Mouse (Mus musculus) A20 (cell line): ENCODE results near the gene Fam129a.
"Not testable (repeated sequence)": the region's sequence is repeated elsewhere in the genome, so short reads cannot be mapped to it uniquely, and the experiment has no call there.

Source experiments
- DNase-seq: peaks from one replicate; pipeline ENCODE4 v3.0.0-alpha.2; 2011; ENCODE audit warnings: low read depth, low spot score

Fam129a gene

DNA sequence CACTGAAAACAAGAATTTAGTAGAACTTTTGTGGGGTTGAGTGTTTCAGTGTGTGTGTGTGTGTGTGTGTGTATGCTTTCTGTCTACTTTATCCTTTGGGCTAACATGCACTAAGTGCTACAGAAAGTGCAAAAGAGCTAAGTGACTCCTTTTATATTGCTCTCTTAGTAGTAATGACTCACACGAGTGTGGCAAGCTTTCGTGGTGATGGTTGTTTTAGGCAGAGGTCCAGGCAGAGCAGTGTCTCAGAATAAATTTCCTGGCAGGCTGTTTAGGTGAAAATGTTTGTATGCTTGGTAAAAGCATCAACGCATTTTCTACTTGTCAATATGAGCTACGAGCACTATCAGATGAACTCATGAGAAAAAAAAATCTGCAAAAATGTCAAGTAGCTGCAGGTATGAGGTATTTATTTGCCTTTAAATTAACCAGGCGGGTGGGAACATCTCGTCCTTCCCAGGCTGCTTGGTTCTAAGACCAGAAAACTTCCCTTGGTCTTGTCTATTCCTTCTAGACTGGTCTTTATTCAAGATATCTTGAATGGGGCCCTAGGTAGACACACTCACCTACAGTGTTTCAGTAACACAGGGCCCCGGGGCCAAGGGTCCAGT, 119.7 kb downstream of the Fam129a start:
- DNase-seq, result no peak

GRCm38 (mm10) chr1:151692867-151693266, 121.9 kb downstream of the Fam129a start:
- not testable (repeated sequence) for DNase-seq

DNA sequence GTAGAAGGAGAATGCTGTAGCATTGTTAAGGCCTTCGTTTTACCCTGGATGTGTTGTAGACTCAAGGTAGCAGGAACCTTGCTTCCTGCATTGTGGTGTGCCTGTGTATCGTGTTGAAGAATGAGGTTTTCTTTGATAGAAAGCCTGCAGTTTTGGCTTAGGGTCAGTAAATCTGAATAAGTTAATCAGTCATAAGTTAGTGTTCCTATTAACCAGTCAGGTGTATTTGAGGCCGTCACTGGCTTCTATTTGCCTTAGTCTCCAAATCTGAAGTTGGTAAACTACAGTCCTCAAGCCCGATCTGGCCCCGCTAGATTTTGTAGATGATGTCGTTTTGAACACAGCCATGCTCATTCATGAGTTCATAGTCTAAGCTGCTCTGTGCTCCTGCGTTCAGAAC, 125.8 kb downstream of the Fam129a start:
- DNase-seq, result no peak

DNA sequence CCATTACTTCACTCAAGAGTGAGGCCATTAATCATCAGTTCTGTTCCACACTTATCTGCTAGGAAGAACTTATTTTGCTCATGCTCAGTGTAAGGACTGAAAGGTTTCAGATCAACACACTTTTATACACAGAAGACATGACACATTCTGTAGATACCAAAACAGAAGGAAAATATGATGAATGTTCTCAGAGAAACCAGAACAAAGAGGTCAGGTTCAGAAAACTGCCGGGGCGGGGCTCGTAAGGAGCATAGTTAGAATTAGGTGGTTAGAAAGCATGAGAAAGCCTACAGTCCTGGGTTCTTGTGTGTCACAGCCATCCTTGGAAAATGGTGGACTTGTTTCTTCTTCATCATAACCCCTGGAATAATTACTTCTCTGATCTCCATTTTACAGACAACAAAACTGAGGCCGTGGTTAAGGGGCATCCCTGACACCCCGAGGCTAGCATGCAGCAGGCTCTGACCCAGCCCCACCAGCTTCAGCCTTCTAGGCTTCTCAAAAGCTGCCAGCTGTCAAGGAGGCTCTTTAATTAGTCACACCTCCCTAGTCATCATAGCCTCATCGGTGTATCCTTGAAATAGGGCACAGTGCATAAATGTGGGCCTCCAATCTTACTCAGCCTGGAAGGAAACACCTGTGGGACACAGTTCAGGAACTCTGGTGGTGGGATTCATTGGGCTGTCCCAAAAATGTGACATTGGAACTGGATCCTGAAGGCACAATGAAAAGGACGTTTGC, 127.1 kb downstream of the Fam129a start:
- no peak for DNase-seq

DNA sequence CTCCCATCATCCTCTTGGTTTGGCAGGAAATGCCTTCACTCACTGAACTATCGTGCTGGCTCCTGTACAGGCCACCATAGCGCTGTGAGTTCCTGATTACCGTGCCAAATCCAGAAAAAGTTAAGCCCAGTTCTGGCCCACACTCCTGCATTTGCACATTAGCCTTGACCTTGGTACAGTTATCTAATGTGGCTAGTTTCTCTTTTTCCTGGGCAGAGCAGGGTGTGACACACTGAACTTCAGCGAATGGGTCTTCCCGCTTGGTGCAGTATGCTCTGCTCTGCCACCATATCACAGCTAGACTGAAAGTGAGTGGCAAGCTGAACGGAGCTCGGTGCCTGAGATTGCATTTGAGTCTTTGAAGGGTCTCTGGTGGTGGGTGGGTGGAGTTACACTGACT, 128.4 kb downstream of the Fam129a start:
- no peak for DNase-seq

DNA sequence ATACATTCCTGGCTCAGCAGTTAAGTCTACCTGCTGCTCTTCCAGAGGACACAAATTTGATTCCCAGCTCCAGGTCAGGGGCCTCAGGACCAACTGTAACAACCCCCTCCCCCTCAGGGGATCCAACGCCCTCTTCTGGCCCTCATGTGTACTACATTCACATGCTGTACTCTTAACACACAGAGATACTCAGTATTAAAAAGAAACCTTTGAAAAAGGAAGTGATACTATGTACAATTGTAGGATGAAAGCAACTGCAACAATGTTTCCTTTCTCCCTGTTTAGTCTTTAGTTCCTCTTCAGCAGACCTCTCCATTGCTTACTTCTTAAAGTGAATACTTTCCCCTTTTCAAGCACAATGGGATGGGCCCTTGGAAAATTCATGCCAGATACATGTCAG, 131.8 kb downstream of the Fam129a start:
- peak; percentile 71 for DNase-seq

- DNase-seq, result peak; percentile 79
These were observed 134.9 kb downstream of the Fam129a start for GRCm38 (mm10) chr1:151705723-151706396.

- no peak for DNase-seq
These were observed 135.4 kb downstream of the Fam129a start for GRCm38 (mm10) chr1:151706397-151706752.

DNA sequence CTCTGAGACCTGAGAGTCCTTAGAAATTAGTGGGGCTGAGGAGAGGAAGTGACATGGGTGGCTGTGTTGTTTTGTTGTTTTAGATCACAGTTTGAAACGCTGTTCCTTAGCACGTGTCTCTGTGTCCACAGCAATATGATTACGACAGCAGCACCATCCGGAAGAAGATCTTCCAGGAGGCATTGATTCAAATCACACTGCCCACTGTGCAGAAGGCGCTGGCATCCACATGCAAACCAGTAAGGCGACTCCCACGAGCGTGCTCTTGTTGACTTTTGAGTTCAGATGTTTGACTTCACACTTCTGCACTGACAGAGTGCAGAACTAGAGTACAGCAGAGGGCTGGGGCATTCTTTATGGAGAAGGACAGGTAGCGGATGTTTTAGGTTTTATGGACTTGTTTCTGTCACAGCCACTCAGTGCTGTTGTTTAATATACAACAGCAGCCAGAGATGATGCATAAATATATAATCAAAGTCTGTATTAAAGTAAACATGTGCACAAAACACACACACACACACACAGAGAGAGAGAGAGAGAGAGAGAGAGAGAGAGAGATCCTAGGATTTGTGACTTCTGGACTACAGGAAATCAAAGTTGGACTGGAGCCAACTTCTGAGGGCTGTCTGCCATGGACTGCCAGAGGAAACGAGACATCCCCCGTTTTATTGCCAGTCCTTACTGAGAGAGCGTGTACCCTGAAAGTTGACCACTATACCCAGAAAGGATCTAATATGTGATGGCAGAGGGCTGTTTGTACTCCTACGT, 138.2 kb downstream of the Fam129a start:
- no peak for DNase-seq

GRCm38 (mm10) chr1:151709734-151710022, 138.7 kb downstream of the Fam129a start:
- DNase-seq, result no peak

GRCm38 (mm10) chr1:151710424-151711055, 139.6 kb downstream of the Fam129a start:
- DNase-seq, result peak; percentile 64

DNA sequence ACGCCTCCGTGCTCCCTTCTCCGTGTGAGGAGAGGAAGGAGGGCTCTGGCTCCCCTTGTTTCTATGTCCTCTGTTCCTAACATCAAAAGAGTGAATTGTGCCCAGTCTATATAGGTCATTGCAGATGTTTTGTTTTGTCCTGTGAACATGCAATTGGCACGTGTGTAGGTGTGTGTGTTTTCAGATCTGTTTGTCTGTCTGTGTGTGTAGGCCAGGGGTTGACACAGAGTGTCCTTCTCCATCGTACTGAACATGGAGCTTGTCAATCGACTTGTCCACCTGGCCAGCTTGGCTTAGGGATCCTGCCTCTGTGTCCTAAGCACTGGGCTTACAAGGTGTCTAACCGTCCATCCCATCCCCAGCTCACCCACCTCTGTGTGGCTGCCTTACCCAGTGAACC, 140.1 kb downstream of the Fam129a start:
- DNase-seq, result no peak

- DNase-seq, result no peak
These were observed 141.7 kb downstream of the Fam129a start for GRCm38 (mm10) chr1:151712664-151713063.

DNA sequence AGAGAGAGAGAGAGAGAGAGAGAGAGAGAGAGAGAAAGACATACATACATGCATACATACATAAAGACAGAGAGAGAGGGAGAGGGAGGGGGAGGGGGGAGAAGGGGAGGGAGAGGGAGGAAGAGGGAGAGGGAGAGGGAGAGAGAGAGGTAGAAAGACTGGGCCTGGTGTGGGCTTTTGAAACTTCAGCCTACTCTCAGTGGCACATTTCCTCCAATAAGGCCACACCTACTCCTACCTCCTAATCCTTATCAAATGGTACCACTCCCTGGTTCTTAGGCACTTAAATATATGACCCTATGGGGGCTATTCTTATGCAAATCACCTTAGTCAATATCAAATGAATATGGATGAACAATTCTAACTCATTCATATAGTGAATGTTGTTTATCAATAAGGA, 142.6 kb downstream of the Fam129a start:
- DNase-seq, result no peak

- DNase-seq, result peak; percentile 47
These were observed 145.2 kb downstream of the Fam129a start for GRCm38 (mm10) chr1:151716024-151716710.

DNA sequence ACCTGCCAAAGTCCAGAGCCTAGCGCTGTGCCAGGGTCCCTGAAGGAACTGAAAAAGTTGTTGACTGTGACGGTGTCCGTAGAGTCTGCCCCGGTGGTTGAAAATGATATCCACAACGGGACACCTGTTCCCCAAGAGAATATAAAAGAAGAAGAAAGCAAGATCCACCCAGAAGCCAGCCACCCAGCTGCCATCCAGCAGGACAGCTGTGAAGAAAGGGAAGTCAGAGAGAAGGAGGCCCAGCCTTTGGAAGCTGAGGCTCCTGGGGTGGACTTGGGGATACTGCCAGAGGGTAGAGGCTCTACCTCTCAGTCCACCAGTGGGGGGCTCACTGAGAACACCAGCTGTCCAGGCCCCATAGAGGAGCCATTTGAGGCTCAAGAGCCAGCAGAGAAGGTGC, 146.6 kb downstream of the Fam129a start:
- DNase-seq, result peak; percentile 84

DNA sequence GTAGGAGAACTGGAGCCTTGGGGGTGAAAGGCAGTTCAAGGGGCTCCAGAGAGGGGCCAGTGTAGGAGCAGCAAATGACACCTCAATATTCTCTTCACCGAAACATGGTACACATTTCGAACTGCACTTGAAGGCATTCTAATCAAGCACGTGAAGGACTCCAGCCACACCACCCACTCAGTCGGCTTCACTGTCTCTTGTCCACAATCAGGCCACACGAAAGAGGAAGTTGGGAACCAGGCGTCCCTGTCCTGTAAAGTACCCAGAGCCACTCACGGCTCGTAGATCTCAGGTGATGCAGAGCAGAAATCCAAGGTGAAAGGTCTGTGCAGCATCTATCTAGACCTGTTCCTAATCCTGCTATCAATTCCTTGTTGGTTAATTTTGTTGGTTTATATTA, 147.6 kb downstream of the Fam129a start:
- peak; percentile 78 for DNase-seq

DNA sequence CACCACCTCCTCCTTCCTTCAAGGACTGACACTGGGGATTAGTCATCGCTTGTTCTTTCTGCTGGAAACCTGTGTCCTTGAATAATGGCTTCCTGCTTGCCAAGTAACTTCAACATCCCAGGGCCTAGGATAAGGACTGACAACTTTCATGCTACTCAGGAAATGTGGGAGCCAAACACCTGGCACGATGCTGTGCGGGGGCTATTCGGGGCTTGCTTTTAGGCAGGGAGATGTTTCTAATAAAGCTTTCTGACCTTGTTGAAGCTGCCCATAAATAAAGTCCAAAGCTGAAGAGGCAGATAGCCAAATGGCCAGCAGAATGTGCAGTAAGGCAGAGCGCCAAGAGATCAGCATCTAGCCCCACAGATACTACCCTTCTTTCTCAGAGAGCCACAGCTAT, 148.9 kb downstream of the Fam129a start:
- no peak for DNase-seq

- DNase-seq, result no peak
These were observed 149.6 kb downstream of the Fam129a start for GRCm38 (mm10) chr1:151720566-151720965.

DNA sequence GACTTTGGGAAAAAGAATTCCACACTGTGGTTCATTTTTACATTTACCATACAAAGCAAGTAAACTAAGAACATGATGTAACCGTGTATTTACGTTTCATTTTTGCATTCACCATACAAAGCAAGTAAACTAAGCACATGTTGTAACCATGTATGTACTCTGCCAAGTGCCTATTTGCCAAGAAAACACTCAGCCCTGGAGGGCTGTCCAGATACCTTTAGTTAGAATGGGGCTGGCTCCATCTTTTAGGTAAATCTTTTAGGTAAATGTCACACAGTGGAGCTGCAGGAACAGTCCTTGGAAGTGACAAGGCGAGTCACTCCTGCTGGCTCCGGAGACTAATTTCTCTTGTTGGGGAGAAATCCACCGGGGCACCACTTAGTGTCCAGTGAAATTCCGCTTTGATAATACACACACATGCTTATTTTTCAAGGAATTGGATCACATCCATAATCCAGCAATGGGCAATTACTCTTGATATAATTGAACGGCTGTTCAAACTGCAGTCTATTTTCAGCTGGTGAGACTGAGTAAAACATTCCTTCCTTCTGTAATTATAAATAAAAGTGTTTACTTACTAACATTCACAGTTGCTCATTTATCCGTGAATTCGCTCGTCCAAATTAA, 150.5 kb downstream of the Fam129a start:
- no peak for DNase-seq

DNA sequence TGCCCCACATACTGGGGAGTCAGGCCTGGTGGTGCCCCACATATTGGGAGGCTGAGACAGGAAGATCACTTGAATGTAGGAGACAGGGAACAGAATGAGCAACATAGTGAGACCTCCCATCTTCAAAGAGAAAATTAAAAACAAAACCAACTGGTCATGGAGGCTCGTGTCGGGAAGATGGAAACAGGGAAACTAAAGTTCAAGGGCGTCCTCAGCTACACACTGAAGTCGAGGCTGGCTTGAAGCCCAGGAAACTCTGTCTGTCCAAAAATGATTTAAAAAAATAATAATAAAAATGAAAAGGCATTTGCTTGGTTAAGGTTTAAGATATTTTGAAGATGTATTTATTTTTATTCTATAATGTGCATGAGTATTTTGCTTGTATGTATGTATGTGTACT, 152.8 kb downstream of the Fam129a start:
- no peak for DNase-seq
